Mouse (Mus musculus) cerebellum, adult 11 months (tissue): ENCODE results near the gene Rpp25l.

Experiments used
- DNase-seq: peaks from one replicate; pipeline ENCODE4 v3.0.0; 2022

Gene Rpp25l

GRCm38 (mm10) chr4:41665009-41665675 lies 48.2 kb downstream of the Rpp25l start:
- no peak for DNase-seq

GRCm38 (mm10) chr4:41664533-41664932 lies 48.8 kb downstream of the Rpp25l start:
- no peak for DNase-seq

- DNase-seq = no peak
Observed at GRCm38 (mm10) chr4:41663614-41664013, 49.7 kb downstream of the Rpp25l start.

GRCm38 (mm10) chr4:41662723-41663122 lies 50.6 kb downstream of the Rpp25l start:
- DNase-seq = no peak
